Mouse (Mus musculus) liver, postnatal 0 days (tissue): ENCODE measurements around the gene Gm38655.

Source experiments
- CTCF ChIP-seq: sonication (generic); IDR thresholded peaks from 2 replicates; pipeline ENCODE4 v1.5.1; 2016; ENCODE audit warnings: antibody characterized with exemption, low read depth
- EP300 ChIP-seq: IDR thresholded peaks from 2 replicates; pipeline ENCODE4 v1.6.1; 2016; ENCODE audit warnings: antibody characterized with exemption, low read depth, mild to moderate bottlenecking

GRCm38 (mm10) chr17:25123979-25124378, 51.3 kb downstream of the Gm38655 start:
- TF ChIP-seq CTCF (peak; percentile 63), EP300 (no peak)
